7 mouse cellular contexts compared by ENCODE assay signal in genomic region chr7:81992131-81993061, GRCm38 (mm10). TPM values are rescaled to one million over a fixed set of nuclear protein-coding genes. Genes with fewer than 3 reads are reported as not detected.
A peak's percentile ranks its signal among the peaks of the same experiment; 100 is the strongest.
DNase-seq lines count a peak whose midpoint lies in the region; ATAC-seq and TF ChIP-seq lines count a peak whose summit lies in the region.

TSS of gene Bnc1 (minus strand) at chr7:81992292.

- no peak within 1 kb of the TSS for H3K27ac ChIP-seq in embryonic facial prominence, embryonic 14.5 days (replicated peaks; ENCODE audit: low read depth, low read length)
- no peak within 1 kb of the TSS for H3K27ac ChIP-seq in hindbrain, postnatal 0 days
- no peak within 1 kb of the TSS for H3K27ac ChIP-seq in midbrain, embryonic 13.5 days

- H3K9me3 ChIP-seq in embryonic facial prominence, embryonic 14.5 days (ENCODE audit: control insufficient read depth, low read length): no peaks in the 10 kb centered on the region
- no peaks in the 10 kb centered on the region for H3K9me3 ChIP-seq in hindbrain, postnatal 0 days (ENCODE audit: low read length)
- no peaks in the 10 kb centered on the region for H3K9me3 ChIP-seq in midbrain, embryonic 13.5 days

- H3K4me3 ChIP-seq in embryonic facial prominence, embryonic 14.5 days (ENCODE audit: low read depth, low read length): peak within 1 kb of the TSS; percentile 59
- peak within 1 kb of the TSS; percentile 47 for H3K4me3 ChIP-seq in hindbrain, postnatal 0 days (ENCODE audit: low read length)
- H3K4me3 ChIP-seq in midbrain, embryonic 13.5 days (replicated peaks): peak within 1 kb of the TSS; percentile 55

- H3K36me3 ChIP-seq in embryonic facial prominence, embryonic 14.5 days (ENCODE audit: control insufficient read depth, insufficient read depth, low read length): no peaks in the 10 kb centered on the region
- H3K36me3 ChIP-seq in hindbrain, postnatal 0 days (ENCODE audit: insufficient read depth, low read length): no peaks in the 10 kb centered on the region
- H3K36me3 ChIP-seq in midbrain, embryonic 13.5 days: no peaks in the 10 kb centered on the region

- peak within 1 kb of the TSS; percentile 95 for H3K4me2 ChIP-seq in embryonic facial prominence, embryonic 14.5 days (ENCODE audit: low read depth, low read length)
- H3K4me2 ChIP-seq in hindbrain, postnatal 0 days (ENCODE audit: low read depth, low read length): peak within 1 kb of the TSS; percentile 70
- H3K4me2 ChIP-seq in midbrain, embryonic 13.5 days (replicated peaks): peak within 1 kb of the TSS; percentile 92

- 1% methylated on average over 34 of the region's 105 CpGs for WGBS in embryonic facial prominence, embryonic 14.5 days
- under 1% methylated on average over 73 of the region's 105 CpGs for WGBS in hindbrain, postnatal 0 days
- under 1% methylated on average over 78 of the region's 105 CpGs for WGBS in midbrain, embryonic 13.5 days

- peaks cover 75% of the 10 kb centered on the region for H3K27me3 ChIP-seq in embryonic facial prominence, embryonic 14.5 days (replicated peaks; ENCODE audit: control insufficient read depth, insufficient read depth, low read length)
- H3K27me3 ChIP-seq in hindbrain, postnatal 0 days (ENCODE audit: insufficient read depth, low read length): peaks cover 42% of the 10 kb centered on the region
- peaks cover 83% of the 10 kb centered on the region for H3K27me3 ChIP-seq in midbrain, embryonic 13.5 days

- H3K4me1 ChIP-seq in embryonic facial prominence, embryonic 14.5 days (ENCODE audit: control insufficient read depth, insufficient read depth, low read length): peaks cover 5% of the 10 kb centered on the region; the same call in 1 of the 2 replicates
- no peaks in the 10 kb centered on the region for H3K4me1 ChIP-seq in hindbrain, postnatal 0 days (ENCODE audit: insufficient read depth, low read length)
- peaks cover 19% of the 10 kb centered on the region for H3K4me1 ChIP-seq in midbrain, embryonic 13.5 days (replicated peaks)

- peak; percentile 38 for DNase-seq in thymus, postnatal 4 days
- DNase-seq in thymus, postnatal 0 days (ENCODE audit: low spot score): no peak
- peak; percentile 29 for DNase-seq in embryonic facial prominence, embryonic 14.5 days (ENCODE audit: low spot score)
- DNase-seq in hindbrain, postnatal 0 days (ENCODE audit: low spot score): no peak
- DNase-seq in frontal cortex, adult 2 months (ENCODE audit: extremely low spot score in 1 of 2, low spot score in 1 of 2): no peak
- DNase-seq in spleen, adult 12 weeks (ENCODE audit: low spot score): no peak

- peak; percentile 61 for ATAC-seq in embryonic facial prominence, embryonic 14.5 days (ENCODE audit: low read depth)
- 0 out of 2 replicates have a peak, but pooled peaks have one; percentile 27 for ATAC-seq in hindbrain, postnatal 0 days
- ATAC-seq in midbrain, embryonic 13.5 days: peak; percentile 82

- H3K9ac ChIP-seq in embryonic facial prominence, embryonic 14.5 days (ENCODE audit: low read depth, low read length): peak within 1 kb of the TSS; percentile 61
- 0 out of 2 replicates have a peak within 1 kb of the TSS, but pooled peaks have one; percentile 28 for H3K9ac ChIP-seq in hindbrain, postnatal 0 days (replicated peaks; ENCODE audit: low read length)
- peak within 1 kb of the TSS; percentile 61 for H3K9ac ChIP-seq in midbrain, embryonic 13.5 days (replicated peaks)

- TF ChIP-seq CTCF in hindbrain, postnatal 0 days (IDR thresholded peaks at IDR 0.05; ENCODE audit: low read depth): no peak

RNA-seq across cellular contexts. Expression of gene Bnc1, which starts in this region (rescaled TPM):
- 2.6 and 2.8 TPM in 2 replicates for polyA plus RNA-seq in thymus, postnatal 0 days (2015; fragmentation: Nextera tagmentation; extraction: Ambion mirVana)
- polyA plus RNA-seq in embryonic facial prominence, embryonic 14.5 days (2014; fragmentation: Nextera tagmentation; extraction: Ambion mirVana): 2.1 and 2.9 TPM in 2 replicates
- 0.04 and 0.47 TPM in 2 replicates for total RNA-seq in hindbrain, postnatal 0 days (2014; rRNA removed)
- polyA plus RNA-seq in hindbrain, postnatal 0 days (2015; fragmentation: Nextera tagmentation; extraction: Ambion mirVana): 0.04 TPM in 1 of 2 replicates, not detected in the other
- polyA plus RNA-seq in midbrain, embryonic 13.5 days (2015; fragmentation: Nextera tagmentation; extraction: Ambion mirVana): 0.05 TPM in 1 of 2 replicates, not detected in the other
- polyA plus RNA-seq in frontal cortex, adult 2 months (2012; rRNA removed): 0.02 TPM in 1 of 2 replicates, not detected in the other

Comparison
In these comparisons a context has a peak if more than half of its experiments do, and no peak if none do; other contexts are left out.
1. DNase-seq: peak in thymus, postnatal 4 days (single experiment) and embryonic facial prominence, embryonic 14.5 days (single experiment); none in thymus, postnatal 0 days (single experiment), hindbrain, postnatal 0 days (single experiment), frontal cortex, adult 2 months (0 of 2) and spleen, adult 12 weeks (single experiment).
2. Peak in ATAC-seq, H3K4me3 ChIP-seq, H3K9ac ChIP-seq and H3K4me2 ChIP-seq in hindbrain, postnatal 0 days; RNA of the gene not detected or under 1 TPM.
3. Peak in ATAC-seq, H3K4me3 ChIP-seq, H3K9ac ChIP-seq and H3K4me2 ChIP-seq in midbrain, embryonic 13.5 days; RNA of the gene not detected or under 1 TPM.
4. ATAC-seq: peak in every context shown above with its lines; median percentile 82 in midbrain, embryonic 13.5 days; 61 in embryonic facial prominence, embryonic 14.5 days; 27 in hindbrain, postnatal 0 days.
5. Peak in every context shown above with its lines, with median percentiles within 50 percentile points of each other: H3K4me2 ChIP-seq, H3K4me3 ChIP-seq and H3K9ac ChIP-seq.